Mouse (Mus musculus): ENCODE data around the gene Phc1.
"Not testable (repeated sequence)": the region's sequence is repeated elsewhere in the genome, so short reads cannot be mapped to it uniquely, and the experiment has no call there.

The Phc1 gene

GRCm38 (mm10) chr6:122340349-122341000 lies at the start of gene Phc1:
Gene Phc1, minus strand, starts transcription at chr6:122340561.
- peak; percentile 62 for DNase-seq (ENCODE audit: extremely low spot score, low read depth, low spot score)

- not testable (repeated sequence) for DNase-seq (ENCODE audit: extremely low spot score, low read depth, low spot score)
These were observed 49.6 kb upstream of the Phc1 start for GRCm38 (mm10) chr6:122389986-122390385.

GRCm38 (mm10) chr6:122387177-122388028 lies 47.0 kb upstream of the Phc1 start:
- DNase-seq (ENCODE audit: extremely low spot score, low read depth, low spot score): not testable (repeated sequence)

- DNase-seq (ENCODE audit: extremely low spot score, low read depth, low spot score): no peak
These were observed 45.4 kb upstream of the Phc1 start for GRCm38 (mm10) chr6:122385724-122386123.

GRCm38 (mm10) chr6:122384886-122385285 lies 44.5 kb upstream of the Phc1 start:
- DNase-seq (ENCODE audit: extremely low spot score, low read depth, low spot score): no peak

GRCm38 (mm10) chr6:122383211-122383610 lies 42.9 kb upstream of the Phc1 start:
- DNase-seq (ENCODE audit: extremely low spot score, low read depth, low spot score): no peak

GRCm38 (mm10) chr6:122382046-122382445 lies 41.7 kb upstream of the Phc1 start:
- peak; percentile 46 for DNase-seq (ENCODE audit: extremely low spot score, low read depth, low spot score)

GRCm38 (mm10) chr6:122368245-122368644 lies 27.9 kb upstream of the Phc1 start:
- no peak for DNase-seq (ENCODE audit: extremely low spot score, low read depth, low spot score)

GRCm38 (mm10) chr6:122366976-122367375 lies 26.6 kb upstream of the Phc1 start:
- DNase-seq (ENCODE audit: extremely low spot score, low read depth, low spot score): no peak

- no peak for DNase-seq (ENCODE audit: extremely low spot score, low read depth, low spot score)
These were observed 25.9 kb upstream of the Phc1 start for GRCm38 (mm10) chr6:122366287-122366686.

GRCm38 (mm10) chr6:122365706-122366105 lies 25.3 kb upstream of the Phc1 start:
- no peak for DNase-seq (ENCODE audit: extremely low spot score, low read depth, low spot score)

- DNase-seq (ENCODE audit: extremely low spot score, low read depth, low spot score): no peak
These were observed 16.7 kb upstream of the Phc1 start for GRCm38 (mm10) chr6:122357089-122357488.

GRCm38 (mm10) chr6:122355909-122356308 lies 15.5 kb upstream of the Phc1 start:
- DNase-seq (ENCODE audit: extremely low spot score, low read depth, low spot score): no peak

- DNase-seq (ENCODE audit: extremely low spot score, low read depth, low spot score): not testable (repeated sequence)
These were observed 7.0 kb upstream of the Phc1 start for GRCm38 (mm10) chr6:122347326-122347725.

- no peak for DNase-seq (ENCODE audit: extremely low spot score, low read depth, low spot score)
These were observed 6.0 kb upstream of the Phc1 start for GRCm38 (mm10) chr6:122346399-122346798.

- no peak for DNase-seq (ENCODE audit: extremely low spot score, low read depth, low spot score)
These were observed 5.4 kb upstream of the Phc1 start for GRCm38 (mm10) chr6:122345731-122346130.

- no peak for DNase-seq (ENCODE audit: extremely low spot score, low read depth, low spot score)
These were observed 4.2 kb upstream of the Phc1 start for GRCm38 (mm10) chr6:122344386-122345116.

- no peak for DNase-seq (ENCODE audit: extremely low spot score, low read depth, low spot score)
These were observed 3.4 kb upstream of the Phc1 start for GRCm38 (mm10) chr6:122343719-122344118.

- no peak for DNase-seq (ENCODE audit: extremely low spot score, low read depth, low spot score)
These were observed 1.8 kb upstream of the Phc1 start for GRCm38 (mm10) chr6:122342125-122342524.

- DNase-seq (ENCODE audit: extremely low spot score, low read depth, low spot score): no peak
These were observed 863 bp upstream of the Phc1 start for GRCm38 (mm10) chr6:122341038-122341810.

All from hindlimb bud, embryonic 11.5 days (tissue).